Mouse (Mus musculus): ENCODE measurements at regions not wholly inside any gene's neighbourhood (a gene's known extent, or its start where the extent isn't known, plus 50 kb on each side); places are given as distances from the start of the nearest gene placed in this dataset.

DNA sequence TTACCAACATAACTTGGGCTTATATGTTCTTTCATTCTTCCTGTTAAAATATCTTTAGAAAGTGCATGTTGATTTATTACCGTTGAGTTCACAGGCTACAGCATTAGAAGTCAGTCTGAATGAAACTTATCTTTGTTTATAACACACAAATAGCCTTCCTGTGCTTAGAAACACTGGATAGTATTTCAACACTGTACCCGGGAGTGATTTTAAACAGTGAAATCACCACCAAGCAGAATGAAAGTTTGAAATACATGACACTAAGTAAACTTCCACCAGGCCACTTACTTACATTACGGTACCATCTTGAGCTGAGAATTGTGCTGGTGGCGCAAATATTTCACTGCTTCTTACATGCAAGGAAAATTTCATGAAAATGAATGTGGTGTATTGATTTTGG, 516.5 kb upstream of the Ccdc54 start:
- TF ChIP-seq CTCF (IDR thresholded peaks at IDR 0.05 in 2 of 3, conservative IDR thresholded peaks at IDR 0.05 in 1 of 3; ENCODE audit: control insufficient read depth in 1 of 3, insufficient read depth in 1 of 3, low read depth in 2 of 3, low read length in 3 of 3, poor library complexity in 1 of 3, severe bottlenecking in 1 of 3) (no peak), MAFK (IDR thresholded peaks at IDR 0.05; ENCODE audit: borderline replicate concordance, low read depth, low read length) (no peak), BHLHE40 (IDR thresholded peaks at IDR 0.05; ENCODE audit: borderline replicate concordance, low read depth, low read length) (no peak), POLR2A (IDR thresholded peaks at IDR 0.05; ENCODE audit: control insufficient read depth in 1 of 2, insufficient read depth in 1 of 2, low read depth in 1 of 2, low read length in 2 of 2, poor library complexity in 1 of 2) (no peak), MAX (IDR thresholded peaks at IDR 0.05; ENCODE audit: low read length) (no peak), USF1 (IDR thresholded peaks at IDR 0.05; ENCODE audit: low read depth, low read length) (no peak), MYB (IDR thresholded peaks at IDR 0.05; ENCODE audit: low read depth, low read length) (no peak), MXI1 (IDR thresholded peaks at IDR 0.05; ENCODE audit: low read depth, low read length) (no peak), RAD21 (IDR thresholded peaks at IDR 0.05; ENCODE audit: low read depth, low read length) (no peak), POLR2AphosphoS2 (IDR thresholded peaks at IDR 0.05; ENCODE audit: low read length) (no peak), TCF12 (IDR thresholded peaks at IDR 0.05; ENCODE audit: low read depth, low read length) (no peak)

Data from MEL (cell line).